Mouse (Mus musculus) hindbrain, embryonic 13.5 days (tissue): ENCODE measurements around the gene Rbfox2. TPM values are rescaled to one million over a fixed set of nuclear protein-coding genes. Genes with fewer than 3 reads are reported as not detected.
"Not testable (repeated sequence)": the region's sequence is repeated elsewhere in the genome, so short reads cannot be mapped to it uniquely, and the experiment has no call there.

ENCODE experiments used
- ATAC-seq: fragments of 200-750 bp; cut with Nextera tagmentation; 2 replicates; pipeline ENCODE4 v1.8.0; 2017; ENCODE audit warnings: moderate TSS enrichment; ENCODE audit not compliant: low FRiP score
- H3K27ac ChIP-seq: fragments of 300-500 bp; sonication (generic); 2 replicates; pipeline ENCODE4 v1.5.1; 2015; ENCODE audit warnings: inconsistent platforms, mild to moderate bottlenecking, moderate library complexity
- H3K27me3 ChIP-seq: fragments of 300-500 bp; sonication (generic); 2 replicates; pipeline ENCODE4 v1.6.1; 2015; ENCODE audit warnings: mild to moderate bottlenecking, inconsistent platforms
- H3K36me3 ChIP-seq: fragments of 300-500 bp; sonication (generic); 2 replicates; pipeline ENCODE4 v1.6.1; 2015; ENCODE audit warnings: mild to moderate bottlenecking, inconsistent platforms
- H3K4me1 ChIP-seq: fragments of 300-500 bp; sonication (generic); replicated peaks from 2 replicates; pipeline ENCODE4 v1.6.1; 2015; ENCODE audit warnings: inconsistent platforms
- H3K4me2 ChIP-seq: fragments of 300-500 bp; sonication (generic); 2 replicates; pipeline ENCODE4 v1.6.1; 2015; ENCODE audit warnings: inconsistent platforms, mild to moderate bottlenecking, moderate library complexity
- H3K4me3 ChIP-seq: fragments of 300-500 bp; sonication (generic); 2 replicates; pipeline ENCODE4 v1.5.1; 2015; ENCODE audit warnings: mild to moderate bottlenecking, inconsistent platforms
- H3K9ac ChIP-seq: fragments of 300-500 bp; sonication (generic); 2 replicates; pipeline ENCODE4 v1.6.1; 2015; ENCODE audit warnings: mild to moderate bottlenecking, inconsistent platforms
- H3K9me3 ChIP-seq: fragments of 300-500 bp; sonication (generic); 2 replicates; pipeline ENCODE4 v1.6.1; 2016; ENCODE audit warnings: inconsistent platforms
- WGBS: fragments of 180-500 bp; shearing (Covaris S2); methylation state at CpG from one replicate; pipeline ENCODE4 v1.1.7; 2015; 5-methylcytosine and 5-hydroxymethylcytosine counted together
- polyA plus RNA-seq: library from polyadenylated mRNA; unstranded; fragments of >200 nt; fragmentation: Nextera tagmentation; extraction: Ambion mirVana; gene quantifications from 2 replicates; pipeline ENCODE4 v1.2.1, GENCODE M21; 2015

Gene Rbfox2
- polyA plus RNA-seq, 1 experiment from 2014 or later = 158 TPM

- Histone ChIP-seq H3K36me3 (peaks cover 69% of the 10 kb centered on the region), H3K9ac (no peak overlapping the region; the same call in 1 of the 2 replicates), H3K27ac (no peak overlapping the region), H3K4me1 (peaks cover 10% of the 10 kb centered on the region; the same call in 1 of the 2 replicates), H3K4me3 (no peak overlapping the region), H3K4me2 (no peak overlapping the region), H3K27me3 (no peaks in the 10 kb centered on the region), H3K9me3 (no peaks in the 10 kb centered on the region)
- no peak for ATAC-seq
- WGBS = 91% methylated on average over 9 of the region's 9 CpGs
Observed at GRCm38 (mm10) chr15:77077906-77078305, 228.9 kb downstream of the Rbfox2 start.

DNA sequence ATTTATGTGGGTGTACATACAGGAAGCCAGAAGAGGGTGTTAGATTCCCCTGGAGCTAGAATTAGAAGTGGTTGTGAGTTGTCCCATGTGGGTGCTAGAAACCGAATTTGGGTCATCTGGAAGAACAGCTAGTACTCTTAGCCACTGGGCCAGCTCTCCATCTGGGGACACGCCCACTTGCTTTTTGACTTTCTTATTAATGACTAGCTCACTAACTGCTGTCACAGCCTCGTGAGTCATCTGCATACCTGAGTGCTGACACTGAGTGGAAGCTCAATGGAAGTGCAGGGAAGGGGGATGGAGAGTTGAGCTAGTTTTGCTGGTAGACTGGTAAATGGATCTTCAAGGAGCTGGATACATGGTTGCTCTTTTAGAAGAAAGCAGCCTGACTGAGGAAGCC, 230.3 kb downstream of the Rbfox2 start:
- no peak overlapping the region for H3K4me2 ChIP-seq
- no peak for ATAC-seq
- H3K4me3 ChIP-seq = no peak overlapping the region
- peaks cover 17% of the 10 kb centered on the region for H3K4me1 ChIP-seq
- no peaks in the 10 kb centered on the region for H3K27me3 ChIP-seq
- peaks cover 56% of the 10 kb centered on the region for H3K36me3 ChIP-seq
- WGBS = 85% methylated on average over 3 of the region's 3 CpGs
- no peak overlapping the region for H3K27ac ChIP-seq
- H3K9me3 ChIP-seq = no peaks in the 10 kb centered on the region
- H3K9ac ChIP-seq = no peak overlapping the region

DNA sequence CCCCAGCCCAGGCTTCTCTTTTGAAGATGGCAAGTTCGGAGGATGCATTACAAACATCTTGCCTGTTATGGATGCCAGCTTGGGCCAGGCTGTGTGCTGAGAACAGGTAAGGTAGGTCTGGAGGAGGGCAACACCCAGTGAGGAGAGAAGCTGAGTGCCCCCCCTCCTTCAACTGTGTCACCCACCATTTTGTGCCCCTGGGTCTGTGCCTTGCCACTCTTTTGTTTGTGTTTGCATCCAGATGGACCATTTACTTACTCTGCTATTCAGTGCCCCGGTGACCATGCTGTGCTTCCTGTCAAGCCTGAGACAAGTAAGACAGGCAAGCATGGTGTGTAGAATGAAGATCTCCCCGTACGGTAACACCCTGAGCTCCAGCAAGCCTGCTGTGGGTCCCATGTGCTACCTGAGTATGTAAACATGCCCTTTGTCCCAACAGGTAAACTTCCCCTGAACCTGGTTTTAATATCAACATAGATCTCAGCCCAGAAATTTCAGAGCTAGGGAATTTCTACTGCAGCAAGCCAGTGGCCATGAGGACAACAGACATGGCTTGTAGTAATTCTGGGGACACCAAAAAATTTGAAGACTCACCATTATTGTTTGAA, 234.1 kb downstream of the Rbfox2 start:
- Histone ChIP-seq H3K36me3 (peaks cover 23% of the 10 kb centered on the region), H3K9ac (no peak overlapping the region), H3K9me3 (no peaks in the 10 kb centered on the region), H3K4me1 (peaks cover 16% of the 10 kb centered on the region), H3K27ac (no peak overlapping the region), H3K4me3 (no peak overlapping the region), H3K4me2 (no peak overlapping the region), H3K27me3 (no peaks in the 10 kb centered on the region)
- ATAC-seq = no peak
- 56% methylated on average over 4 of the region's 4 CpGs for whole genome bisulfite sequencing

- peak overlapping the region; percentile 42 for H3K27ac ChIP-seq
- H3K9me3 ChIP-seq = no peaks in the 10 kb centered on the region
- peaks cover 16% of the 10 kb centered on the region for H3K4me1 ChIP-seq
- H3K4me3 ChIP-seq = no peak overlapping the region
- H3K9ac ChIP-seq = peak overlapping the region; percentile 9; the same call in 1 of the 2 replicates
- H3K4me2 ChIP-seq = peak overlapping the region; percentile 29; the same call in 1 of the 2 replicates
- H3K27me3 ChIP-seq = no peaks in the 10 kb centered on the region
- ATAC-seq = peak; percentile 47; the same call in 1 of the 2 replicates
- peaks cover 11% of the 10 kb centered on the region for H3K36me3 ChIP-seq
- 17% methylated on average over 10 of the region's 10 CpGs for WGBS
Observed at GRCm38 (mm10) chr15:77071501-77071900, 235.3 kb downstream of the Rbfox2 start.

- 90% methylated on average over 11 of the region's 11 CpGs for WGBS
- ATAC-seq = no peak
- Histone ChIP-seq H3K4me3 (no peak overlapping the region), H3K36me3 (peaks cover 5% of the 10 kb centered on the region), H3K27ac (peak overlapping the region; percentile 42; the same call in 1 of the 2 replicates), H3K27me3 (no peaks in the 10 kb centered on the region), H3K9ac (peak overlapping the region; percentile 9; the same call in 1 of the 2 replicates), H3K9me3 (no peaks in the 10 kb centered on the region), H3K4me1 (peaks cover 16% of the 10 kb centered on the region), H3K4me2 (no peak overlapping the region)
Observed at GRCm38 (mm10) chr15:77070745-77071268, 236.0 kb downstream of the Rbfox2 start.

DNA sequence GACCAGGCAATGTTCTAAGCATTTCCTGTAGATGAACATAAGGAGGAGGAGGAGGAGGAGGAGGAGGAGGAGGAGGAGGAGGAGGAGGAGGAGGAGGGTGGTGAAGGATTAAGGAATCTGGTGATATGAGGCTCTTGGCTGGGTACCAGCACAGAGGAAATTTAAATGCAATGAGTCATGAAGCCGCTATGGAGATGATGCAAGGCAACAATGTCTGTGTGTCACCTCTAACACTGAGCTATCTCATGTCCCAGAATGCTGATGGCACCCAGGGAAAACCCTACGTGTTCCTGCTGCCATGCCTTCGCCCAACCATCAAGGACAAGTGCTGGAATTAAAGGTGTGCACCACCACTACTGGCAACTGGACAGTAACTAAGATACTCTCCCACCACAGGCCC, 237.8 kb downstream of the Rbfox2 start:
- Histone ChIP-seq H3K27ac (no peak overlapping the region), H3K4me3 (no peak overlapping the region), H3K36me3 (no peaks in the 10 kb centered on the region), H3K9ac (no peak overlapping the region), H3K4me2 (no peak overlapping the region), H3K9me3 (no peaks in the 10 kb centered on the region), H3K4me1 (peaks cover 16% of the 10 kb centered on the region), H3K27me3 (no peaks in the 10 kb centered on the region)
- 87% methylated on average over 3 of the region's 3 CpGs for WGBS
- no peak for ATAC-seq

- H3K9ac ChIP-seq = no peak overlapping the region
- no peaks in the 10 kb centered on the region for H3K27me3 ChIP-seq
- H3K4me3 ChIP-seq = no peak overlapping the region
- ATAC-seq = no peak
- no peak overlapping the region for H3K4me2 ChIP-seq
- no peaks in the 10 kb centered on the region for H3K9me3 ChIP-seq
- H3K36me3 ChIP-seq = no peaks in the 10 kb centered on the region
- H3K27ac ChIP-seq = peak overlapping the region; percentile 19
- WGBS = 53% methylated on average over 3 of the region's 3 CpGs
- H3K4me1 ChIP-seq = peaks cover 16% of the 10 kb centered on the region
Observed at GRCm38 (mm10) chr15:77068439-77068861, 238.4 kb downstream of the Rbfox2 start.

DNA sequence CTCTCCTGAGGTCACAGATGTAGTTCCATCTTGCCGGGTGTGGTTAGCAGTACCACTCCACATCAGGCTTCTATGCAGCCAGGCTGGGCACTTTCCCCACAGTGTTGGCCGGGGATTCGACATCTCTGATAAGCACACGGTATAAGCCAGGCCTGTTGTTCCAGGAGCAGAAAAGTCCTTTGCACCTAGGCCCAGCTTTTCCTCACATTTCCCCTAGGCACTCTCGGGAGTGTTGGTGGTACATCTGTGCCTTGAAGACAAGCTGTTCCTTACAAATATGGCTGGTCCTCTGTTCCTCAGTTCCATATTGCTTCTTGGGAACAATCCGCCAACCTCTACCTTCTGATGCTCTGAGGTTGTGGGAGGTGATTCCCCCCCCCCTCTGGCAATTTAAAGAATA, 240.6 kb downstream of the Rbfox2 start:
- Histone ChIP-seq H3K27me3 (no peaks in the 10 kb centered on the region), H3K9ac (no peak overlapping the region)
- WGBS = 90% methylated on average over 6 of the region's 6 CpGs

DNA sequence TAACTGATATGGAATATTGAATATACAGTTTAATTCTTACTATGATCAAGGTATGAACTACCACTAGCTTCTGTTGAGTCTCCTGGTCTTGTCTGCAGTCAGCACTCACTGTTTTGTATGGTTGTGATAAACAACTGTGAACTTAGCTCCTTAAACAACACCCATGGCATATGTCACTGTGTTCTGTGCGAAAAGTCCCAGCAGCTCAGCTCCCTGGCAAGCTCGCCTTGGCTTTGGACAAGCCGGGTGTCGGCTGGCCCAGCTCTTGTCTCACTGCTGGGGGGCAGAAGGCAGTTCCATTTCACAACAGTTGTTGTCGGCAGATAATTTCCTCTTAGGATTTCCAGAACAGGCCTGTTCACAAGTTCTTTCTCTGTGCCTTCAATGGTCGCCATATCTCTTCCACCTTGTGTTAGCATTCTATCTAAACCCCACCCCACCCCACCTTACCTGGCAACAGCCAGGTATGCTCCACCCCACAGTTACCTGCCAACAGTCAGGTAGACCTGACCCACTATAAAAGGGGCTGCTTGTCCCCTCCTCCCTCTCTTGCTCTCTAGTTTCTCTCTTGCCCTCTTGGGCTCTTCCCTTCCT, 241.4 kb downstream of the Rbfox2 start:
- Histone ChIP-seq H3K27me3 (no peaks in the 10 kb centered on the region), H3K4me2 (no peak overlapping the region), H3K9me3 (no peaks in the 10 kb centered on the region), H3K27ac (no peak overlapping the region), H3K4me3 (no peak overlapping the region), H3K36me3 (no peaks in the 10 kb centered on the region), H3K9ac (no peak overlapping the region), H3K4me1 (0 out of 2 replicates have a peak, but pooled peaks cover 4% of the 10 kb centered on the region)
- WGBS = 93% methylated on average over 6 of the region's 6 CpGs
- ATAC-seq = no peak

More for the DNA sequence above, 240.6 kb downstream of the Rbfox2 start:
- no peak for ATAC-seq
- no peak overlapping the region for H3K4me2 ChIP-seq
- H3K4me1 ChIP-seq = peaks cover 6% of the 10 kb centered on the region
- no peaks in the 10 kb centered on the region for H3K36me3 ChIP-seq
- H3K27ac ChIP-seq = no peak overlapping the region
- H3K4me3 ChIP-seq = no peak overlapping the region
- H3K9me3 ChIP-seq = no peaks in the 10 kb centered on the region

- H3K4me2 ChIP-seq = no peak overlapping the region
- H3K4me3 ChIP-seq = no peak overlapping the region
- no peak overlapping the region for H3K9ac ChIP-seq
- H3K4me1 ChIP-seq = no peaks in the 10 kb centered on the region
- H3K27ac ChIP-seq = no peak overlapping the region
- no peaks in the 10 kb centered on the region for H3K36me3 ChIP-seq
- H3K9me3 ChIP-seq = no peaks in the 10 kb centered on the region
- ATAC-seq = no peak
- H3K27me3 ChIP-seq = no peaks in the 10 kb centered on the region
Observed at GRCm38 (mm10) chr15:77062746-77063145, 244.1 kb downstream of the Rbfox2 start.

DNA sequence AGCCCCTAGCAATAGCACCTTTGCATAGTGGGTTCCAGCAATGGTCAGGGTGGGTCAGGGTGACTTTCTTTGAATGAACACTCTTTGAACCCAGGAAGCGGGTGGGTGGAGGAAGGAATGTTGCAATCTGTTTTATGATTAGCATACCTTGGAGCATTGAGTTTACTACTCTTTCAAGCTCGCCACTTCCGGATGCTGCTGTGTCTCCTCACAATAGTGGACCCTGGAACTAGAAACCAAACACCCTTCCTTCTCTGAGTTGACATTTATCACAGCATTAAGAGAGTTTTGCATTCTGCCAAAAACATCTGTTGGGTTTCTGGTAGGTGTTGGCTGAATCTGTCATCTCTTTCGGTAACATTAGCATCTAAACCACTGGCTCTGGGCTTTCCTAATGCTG, 247.4 kb downstream of the Rbfox2 start:
- H3K9ac ChIP-seq, H3K4me2 ChIP-seq, H3K27me3 ChIP-seq, H3K36me3 ChIP-seq, H3K4me3 ChIP-seq, ATAC-seq, H3K27ac ChIP-seq, H3K9me3 ChIP-seq: not testable (repeated sequence)
- 98% methylated on average over 4 of the region's 4 CpGs for WGBS
- H3K4me1 ChIP-seq = peaks cover 22% of the 10 kb centered on the region

GRCm38 (mm10) chr15:77058566-77058965, 248.2 kb downstream of the Rbfox2 start:
- Histone ChIP-seq H3K4me2 (no peak overlapping the region), H3K9ac (no peak overlapping the region), H3K27ac (no peak overlapping the region), H3K27me3 (no peaks in the 10 kb centered on the region), H3K36me3 (no peaks in the 10 kb centered on the region), H3K9me3 (no peaks in the 10 kb centered on the region), H3K4me1 (peaks cover 22% of the 10 kb centered on the region), H3K4me3 (no peak overlapping the region)
- no peak for ATAC-seq

- Histone ChIP-seq H3K4me2 (no peak overlapping the region), H3K4me1 (peaks cover 22% of the 10 kb centered on the region), H3K27me3 (no peaks in the 10 kb centered on the region), H3K27ac (no peak overlapping the region), H3K9ac (no peak overlapping the region), H3K4me3 (no peak overlapping the region), H3K9me3 (no peaks in the 10 kb centered on the region), H3K36me3 (no peaks in the 10 kb centered on the region)
- 57% methylated on average over 3 of the region's 3 CpGs for WGBS
- no peak for ATAC-seq
Observed at GRCm38 (mm10) chr15:77056791-77057051, 250.1 kb downstream of the Rbfox2 start.
